Mouse (Mus musculus): ENCODE measurements around the gene Olfr554. TPM values are rescaled to one million over a fixed set of nuclear protein-coding genes. Genes with fewer than 3 reads are reported as not detected.
"Not testable (repeated sequence)": the region's sequence is repeated elsewhere in the genome, so short reads cannot be mapped to it uniquely, and the experiment has no call there.

The Olfr554 gene
- total RNA-seq (2014; rRNA removed) (not detected in 2 replicates), polyA plus RNA-seq (2015; fragmentation: Nextera tagmentation; extraction: Ambion mirVana) (not detected in 2 replicates)

DNA sequence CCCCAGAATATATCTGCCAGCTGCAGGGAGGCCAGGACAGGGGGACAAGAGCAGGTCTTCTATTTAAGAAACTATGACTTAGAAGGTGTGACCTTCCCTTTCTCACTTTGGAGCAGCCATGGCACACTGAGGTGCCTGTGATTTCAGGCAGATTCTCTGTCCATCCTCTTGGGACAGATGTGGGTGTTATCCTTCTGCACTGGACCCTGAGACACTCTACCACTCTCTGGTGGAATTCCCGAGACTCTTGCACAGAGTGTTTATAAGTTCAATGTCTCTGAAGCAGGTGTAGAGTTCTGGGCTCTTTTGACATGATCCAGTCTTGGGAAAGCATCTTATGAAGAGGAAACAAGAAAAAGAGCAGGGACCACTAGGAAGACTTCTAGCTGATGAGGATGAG is at the start of gene Olfr554:
TSS of gene Olfr554 (plus strand) at position 301 of the 400 bp plus-strand sequence.
- no peak within 1 kb of the TSS for H3K27ac ChIP-seq
- H3K4me3 ChIP-seq (ENCODE audit: low read length), result no peak within 1 kb of the TSS
- no peaks in the 10 kb centered on the region for H3K36me3 ChIP-seq (ENCODE audit: insufficient read depth, low read length)
- ATAC-seq (no peak), DNase-seq (ENCODE audit: low spot score) (no peak)
- no peaks in the 10 kb centered on the region for H3K4me1 ChIP-seq (ENCODE audit: insufficient read depth, low read length)
- TF ChIP-seq CTCF (IDR thresholded peaks at IDR 0.05; ENCODE audit: low read depth), result no peak
- no peaks in the 10 kb centered on the region for H3K9me3 ChIP-seq (ENCODE audit: low read length)
- H3K9ac ChIP-seq (replicated peaks; ENCODE audit: low read length), result no peak within 1 kb of the TSS
- no peaks in the 10 kb centered on the region for H3K27me3 ChIP-seq (ENCODE audit: insufficient read depth, low read length)
- WGBS, result 85% methylated on average over 1 of the region's 1 CpGs
- no peak within 1 kb of the TSS for H3K4me2 ChIP-seq (ENCODE audit: low read depth, low read length)

DNA sequence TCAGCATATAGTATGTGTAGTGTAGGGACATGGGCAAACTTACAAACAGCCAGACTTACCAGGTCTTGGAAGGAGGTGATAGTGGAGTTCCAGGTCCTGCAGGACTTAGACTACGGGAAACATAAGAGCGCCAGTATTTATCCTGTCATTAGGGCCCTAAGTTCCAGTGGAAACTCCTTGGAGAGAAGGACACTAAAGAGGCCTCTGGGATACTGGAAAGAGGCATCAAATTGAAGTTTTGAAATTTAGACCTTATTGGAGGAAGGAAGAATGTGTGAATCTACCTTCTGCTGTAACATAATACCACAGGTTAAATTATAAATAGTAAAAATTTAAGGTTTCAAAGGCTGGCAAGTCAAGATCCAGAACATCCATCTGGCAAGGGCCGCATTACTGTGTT is 46.4 kb upstream of the Olfr554 start, which contains the start of gene Olfr551:
TSS of gene Olfr551 (minus strand) at position 101 of the 400 bp plus-strand sequence.
- ATAC-seq, result no peak
- 91% methylated on average over 3 of the region's 3 CpGs for WGBS

DNA sequence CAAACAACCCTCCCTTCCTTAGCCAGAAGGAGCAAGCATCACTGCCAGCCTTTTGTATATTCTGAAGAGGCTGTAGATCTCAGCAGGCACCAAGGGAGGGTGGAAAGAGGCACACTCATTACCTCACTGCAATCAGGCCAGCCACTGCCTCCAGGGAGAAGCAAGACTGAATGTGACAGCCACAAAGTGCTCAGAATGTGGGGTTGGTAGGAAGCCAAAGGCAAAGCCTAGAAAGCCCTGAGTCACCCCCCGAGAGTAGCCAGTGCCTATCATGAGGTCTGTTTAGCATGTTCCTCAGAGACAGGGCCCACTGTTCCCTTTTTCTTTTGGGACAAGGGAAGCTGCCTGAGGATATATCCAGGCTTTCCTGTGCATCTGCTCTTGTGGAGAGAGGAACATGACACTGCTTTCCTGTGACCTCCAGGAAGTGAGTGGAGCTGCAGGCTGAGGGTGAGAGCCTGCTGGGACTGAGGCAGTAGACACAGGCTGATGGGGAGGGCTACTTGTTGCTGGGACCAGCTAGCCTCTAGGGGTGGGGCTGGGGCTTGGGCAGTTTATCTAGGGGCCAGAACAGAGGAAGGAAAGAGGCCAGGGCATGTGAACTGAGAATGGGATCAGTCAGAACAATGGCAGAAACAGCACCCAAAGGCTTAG is 40.7 kb upstream of the Olfr554 start, which contains the start of gene Olfr552:
TSS of gene Olfr552 (plus strand) at position 393 of the 654 bp plus-strand sequence.
- Histone ChIP-seq H3K9me3 (ENCODE audit: low read length) (no peaks in the 10 kb centered on the region), H3K4me1 (ENCODE audit: insufficient read depth, low read length) (no peaks in the 10 kb centered on the region), H3K4me3 (ENCODE audit: low read length) (no peak within 1 kb of the TSS), H3K36me3 (ENCODE audit: insufficient read depth, low read length) (no peaks in the 10 kb centered on the region), H3K9ac (replicated peaks; ENCODE audit: low read length) (no peak within 1 kb of the TSS), H3K27me3 (ENCODE audit: insufficient read depth, low read length) (no peaks in the 10 kb centered on the region), H3K4me2 (ENCODE audit: low read depth, low read length) (no peak within 1 kb of the TSS), H3K27ac (no peak within 1 kb of the TSS)
- WGBS, result 57% methylated on average over 1 of the region's 1 CpGs
- TF ChIP-seq CTCF (IDR thresholded peaks at IDR 0.05; ENCODE audit: low read depth), result no peak
- DNase-seq (ENCODE audit: low spot score) (no peak), ATAC-seq (no peak)

More for the DNA sequence above, 46.4 kb upstream of the Olfr554 start, which contains the start of gene Olfr551:
- H3K27ac ChIP-seq, result no peak within 1 kb of the TSS
- no peaks in the 10 kb centered on the region for H3K4me1 ChIP-seq (ENCODE audit: insufficient read depth, low read length)
- H3K9me3 ChIP-seq (ENCODE audit: low read length), result no peaks in the 10 kb centered on the region
- DNase-seq (ENCODE audit: low spot score), result no peak
- no peak for TF ChIP-seq CTCF (IDR thresholded peaks at IDR 0.05; ENCODE audit: low read depth)
- no peak within 1 kb of the TSS for H3K4me2 ChIP-seq (ENCODE audit: low read depth, low read length)
- no peaks in the 10 kb centered on the region for H3K27me3 ChIP-seq (ENCODE audit: insufficient read depth, low read length)
- H3K4me3 ChIP-seq (ENCODE audit: low read length), result no peak within 1 kb of the TSS
- no peaks in the 10 kb centered on the region for H3K36me3 ChIP-seq (ENCODE audit: insufficient read depth, low read length)
- H3K9ac ChIP-seq (replicated peaks; ENCODE audit: low read length), result no peak within 1 kb of the TSS

DNA sequence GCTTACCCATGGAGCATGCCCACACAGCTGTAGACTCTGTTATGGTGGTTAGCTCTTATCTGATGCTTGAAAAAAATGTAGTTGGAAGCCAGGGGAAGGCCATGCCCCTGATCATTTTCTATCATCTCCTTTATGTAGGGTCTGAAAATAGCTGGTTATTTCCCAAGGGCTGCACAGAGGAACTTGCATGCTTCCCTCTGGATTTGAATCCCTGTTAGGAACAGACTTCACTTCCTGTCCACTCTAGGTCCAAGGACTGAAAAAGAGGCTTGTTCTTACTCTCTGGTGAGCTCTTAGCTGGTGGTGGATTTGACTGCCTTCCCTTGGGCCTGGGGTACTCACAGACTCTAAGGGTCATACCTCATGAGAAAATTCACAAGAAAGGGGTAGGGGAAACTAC is 20.1 kb upstream of the Olfr554 start, which contains the start of gene Olfr553:
TSS of gene Olfr553 (minus strand) at position 101 of the 400 bp plus-strand sequence.
- Histone ChIP-seq H3K9ac (replicated peaks; ENCODE audit: low read length) (no peak within 1 kb of the TSS), H3K4me2 (ENCODE audit: low read depth, low read length) (no peak within 1 kb of the TSS), H3K27ac (no peak within 1 kb of the TSS), H3K4me1 (ENCODE audit: insufficient read depth, low read length) (no peaks in the 10 kb centered on the region), H3K36me3 (ENCODE audit: insufficient read depth, low read length) (no peaks in the 10 kb centered on the region), H3K9me3 (ENCODE audit: low read length) (no peaks in the 10 kb centered on the region), H3K27me3 (ENCODE audit: insufficient read depth, low read length) (no peaks in the 10 kb centered on the region), H3K4me3 (ENCODE audit: low read length) (no peak within 1 kb of the TSS)
- DNase-seq (ENCODE audit: low spot score) (no peak), ATAC-seq (no peak)
- no peak for TF ChIP-seq CTCF (IDR thresholded peaks at IDR 0.05; ENCODE audit: low read depth)

DNA sequence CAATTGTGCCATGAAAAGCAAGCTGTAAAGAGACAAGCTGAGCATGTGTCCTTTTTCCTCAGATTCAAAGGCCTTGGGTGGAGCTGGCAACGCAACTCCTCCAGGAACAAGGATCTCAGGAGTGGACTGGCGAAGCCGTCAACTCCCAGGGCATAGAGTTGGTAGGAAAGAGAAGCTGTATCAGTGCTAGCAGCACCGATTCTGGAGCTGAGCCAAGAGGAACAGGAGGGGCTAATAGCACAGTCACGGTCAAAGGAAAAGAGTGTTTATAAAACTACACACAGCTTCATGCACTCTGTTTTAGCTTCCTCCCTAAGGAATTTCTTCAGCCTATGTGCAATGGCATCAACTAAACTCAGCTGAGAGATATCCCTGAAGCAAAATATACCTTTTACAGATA is 18.6 kb upstream of the Olfr554 start:
- 54% methylated on average over 5 of the region's 5 CpGs for WGBS
- Histone ChIP-seq H3K9ac (replicated peaks; ENCODE audit: low read length) (no peak overlapping the region), H3K9me3 (ENCODE audit: low read length) (no peaks in the 10 kb centered on the region), H3K4me3 (ENCODE audit: low read length) (no peak overlapping the region), H3K4me1 (ENCODE audit: insufficient read depth, low read length) (no peaks in the 10 kb centered on the region), H3K27ac (no peak overlapping the region), H3K4me2 (ENCODE audit: low read depth, low read length) (no peak overlapping the region), H3K36me3 (ENCODE audit: insufficient read depth, low read length) (no peaks in the 10 kb centered on the region), H3K27me3 (ENCODE audit: insufficient read depth, low read length) (no peaks in the 10 kb centered on the region)
- DNase-seq (ENCODE audit: low spot score), result peak; percentile 37
- no peak for ATAC-seq
- no peak for TF ChIP-seq CTCF (IDR thresholded peaks at IDR 0.05; ENCODE audit: low read depth)

DNA sequence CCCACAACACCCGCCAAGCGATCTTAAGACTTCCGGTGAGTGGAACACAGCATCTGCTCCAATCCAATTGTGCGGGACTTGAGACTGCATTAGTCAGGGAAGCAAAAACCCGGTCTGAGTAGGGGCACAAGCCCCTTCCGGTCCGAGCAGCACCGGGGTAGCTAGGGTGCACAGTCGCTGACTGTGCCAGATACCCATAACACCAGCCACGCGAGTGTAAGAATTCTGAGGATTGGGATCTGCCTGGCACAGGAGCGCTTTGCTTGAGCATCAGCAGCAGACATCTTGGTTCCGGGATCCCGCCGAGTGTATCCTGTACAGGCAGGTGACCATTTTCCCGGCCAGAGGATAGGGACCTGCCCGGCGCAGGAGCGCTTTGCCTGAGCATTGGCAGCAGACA is 17.9 kb upstream of the Olfr554 start:
- not testable (repeated sequence) for H3K4me1 ChIP-seq (ENCODE audit: insufficient read depth, low read length); ATAC-seq
- WGBS, result 87% methylated on average over 15 of the region's 19 CpGs

DNA sequence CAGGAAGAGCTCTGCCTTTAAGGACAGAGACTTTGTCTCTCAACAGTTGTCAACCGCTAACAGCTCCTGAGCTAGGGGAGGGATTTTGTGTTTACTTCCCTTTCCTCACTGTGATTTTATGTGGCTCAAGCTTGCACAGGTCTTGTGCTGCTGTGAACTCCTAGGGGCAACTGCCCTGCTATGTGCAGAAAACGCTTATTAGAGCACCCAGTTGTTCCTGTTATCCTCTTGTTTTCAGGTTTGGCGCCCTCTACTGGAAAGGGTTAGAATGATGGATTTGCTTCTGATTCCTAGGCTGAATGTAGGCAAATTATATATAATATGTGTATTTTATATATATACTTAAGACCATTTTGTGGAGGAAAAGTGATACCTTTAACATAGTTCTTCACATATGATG is 1.6 kb upstream of the Olfr554 start:
- H3K9ac ChIP-seq (replicated peaks; ENCODE audit: low read length), result no peak overlapping the region
- H3K4me2 ChIP-seq (ENCODE audit: low read depth, low read length), result no peak overlapping the region
- H3K4me1 ChIP-seq (ENCODE audit: insufficient read depth, low read length), result no peaks in the 10 kb centered on the region
- TF ChIP-seq CTCF (IDR thresholded peaks at IDR 0.05; ENCODE audit: low read depth), result peak; percentile 64
- no peak for ATAC-seq
- peak; percentile 40 for DNase-seq (ENCODE audit: low spot score)
- no peaks in the 10 kb centered on the region for H3K9me3 ChIP-seq (ENCODE audit: low read length)
- no peak overlapping the region for H3K4me3 ChIP-seq (ENCODE audit: low read length)
- no peaks in the 10 kb centered on the region for H3K27me3 ChIP-seq (ENCODE audit: insufficient read depth, low read length)
- no peak overlapping the region for H3K27ac ChIP-seq
- 32% methylated on average over 3 of the region's 3 CpGs for WGBS
- no peaks in the 10 kb centered on the region for H3K36me3 ChIP-seq (ENCODE audit: insufficient read depth, low read length)

More for the DNA sequence above, 17.9 kb upstream of the Olfr554 start:
- H3K9me3 ChIP-seq (ENCODE audit: low read length); DNase-seq (ENCODE audit: low spot score); H3K27me3 ChIP-seq (ENCODE audit: insufficient read depth, low read length); H3K9ac ChIP-seq (replicated peaks; ENCODE audit: low read length); H3K36me3 ChIP-seq (ENCODE audit: insufficient read depth, low read length); H3K27ac ChIP-seq; H3K4me3 ChIP-seq (ENCODE audit: low read length); H3K4me2 ChIP-seq (ENCODE audit: low read depth, low read length): not testable (repeated sequence)

DNA sequence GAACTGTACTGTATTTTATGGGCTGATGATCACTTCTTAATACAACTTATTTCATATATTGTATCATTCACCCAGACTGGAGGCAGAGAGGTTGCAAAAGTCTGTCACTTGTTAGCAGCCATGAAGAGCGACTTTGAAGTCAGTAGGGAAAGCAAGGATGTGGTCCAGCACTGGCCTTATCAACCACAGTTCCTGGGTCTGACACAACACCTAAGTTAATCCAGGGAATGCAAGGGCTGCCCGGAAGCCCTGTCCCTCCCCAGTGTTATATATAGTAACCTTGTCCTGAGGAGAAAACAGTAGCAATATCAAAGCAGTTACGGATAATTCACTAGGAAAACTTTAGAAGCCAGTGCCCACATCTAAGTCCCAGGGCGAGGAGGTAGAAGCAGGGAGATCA is 6.7 kb downstream of the Olfr554 start:
- H3K4me2 ChIP-seq (ENCODE audit: low read depth, low read length); ATAC-seq; DNase-seq (ENCODE audit: low spot score); H3K4me1 ChIP-seq (ENCODE audit: insufficient read depth, low read length); H3K27ac ChIP-seq; H3K9ac ChIP-seq (replicated peaks; ENCODE audit: low read length); H3K4me3 ChIP-seq (ENCODE audit: low read length); H3K27me3 ChIP-seq (ENCODE audit: insufficient read depth, low read length); H3K9me3 ChIP-seq (ENCODE audit: low read length); H3K36me3 ChIP-seq (ENCODE audit: insufficient read depth, low read length): not testable (repeated sequence)
- 91% methylated on average over 4 of the region's 4 CpGs for WGBS
